Mouse (Mus musculus) neural tube, embryonic 10.5 days (tissue): ENCODE data around the gene Mrln.
"Not testable (repeated sequence)": the region's sequence is repeated elsewhere in the genome, so short reads cannot be mapped to it uniquely, and the experiment has no call there.

Source experiments
- DNase-seq: peaks from one replicate; pipeline ENCODE4 v3.0.0-alpha.2; 2017; ENCODE audit warnings: low spot score; ENCODE audit errors: extremely low spot score

Mrln gene

DNA sequence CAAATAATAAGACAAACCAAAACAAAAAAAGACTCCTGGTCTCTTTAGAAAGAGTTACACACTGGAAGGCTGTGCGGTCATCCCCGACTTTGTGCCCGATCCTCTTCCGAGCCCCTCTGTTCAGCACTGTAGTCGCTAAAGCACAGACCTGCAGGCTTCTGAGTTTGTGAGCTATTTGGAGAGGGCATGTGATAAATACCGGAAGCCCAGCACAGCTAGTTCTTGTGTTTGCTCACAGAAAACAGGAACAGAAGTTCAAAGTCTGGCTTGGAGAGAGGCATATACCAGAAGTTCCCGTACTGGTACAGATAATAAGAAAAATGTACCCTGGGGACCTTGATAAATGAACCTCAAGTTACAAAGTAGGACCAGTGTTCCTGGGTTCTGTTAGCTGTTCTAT, 9.2 kb upstream of the Mrln start:
- no peak for DNase-seq

DNA sequence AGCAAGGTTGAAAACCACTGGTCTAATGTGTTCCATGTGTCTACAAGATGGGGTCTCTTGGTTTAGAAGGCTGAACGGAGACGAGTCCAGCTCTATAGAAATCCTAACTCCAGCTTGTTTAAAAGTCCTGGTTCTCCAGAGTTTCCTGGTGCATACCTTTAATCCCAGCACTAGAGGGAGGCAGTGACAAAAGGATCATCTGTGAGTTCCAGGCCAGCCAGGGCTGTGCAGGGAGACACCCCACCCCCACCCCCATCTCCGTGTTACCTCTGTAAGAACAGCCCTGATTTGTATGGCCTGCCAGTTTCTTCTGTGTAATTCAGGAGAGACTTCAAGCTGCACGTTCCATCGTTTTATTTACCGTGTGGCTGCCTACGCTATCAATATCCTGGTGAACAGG, 8.7 kb upstream of the Mrln start:
- peak; percentile 27 for DNase-seq

DNA sequence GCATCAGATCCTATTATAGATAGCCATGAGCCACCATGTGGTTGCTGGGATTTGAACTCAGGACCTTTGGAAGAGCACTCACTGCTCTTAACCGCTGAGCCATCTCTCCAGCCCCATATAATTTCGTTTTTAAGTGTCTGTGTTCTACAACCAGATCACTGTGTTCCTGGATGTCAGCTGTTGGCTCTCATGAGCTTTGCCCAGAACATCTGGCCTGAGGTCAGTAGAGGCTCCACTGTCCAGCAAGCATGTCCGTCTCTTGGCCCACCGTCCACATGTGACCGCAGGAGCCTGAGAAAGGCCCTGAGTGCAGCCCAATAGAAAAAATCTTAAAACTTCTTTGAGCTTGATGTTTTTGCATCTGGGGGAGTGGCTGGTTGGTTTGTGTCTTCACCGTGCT, 7.8 kb upstream of the Mrln start:
- no peak for DNase-seq

DNA sequence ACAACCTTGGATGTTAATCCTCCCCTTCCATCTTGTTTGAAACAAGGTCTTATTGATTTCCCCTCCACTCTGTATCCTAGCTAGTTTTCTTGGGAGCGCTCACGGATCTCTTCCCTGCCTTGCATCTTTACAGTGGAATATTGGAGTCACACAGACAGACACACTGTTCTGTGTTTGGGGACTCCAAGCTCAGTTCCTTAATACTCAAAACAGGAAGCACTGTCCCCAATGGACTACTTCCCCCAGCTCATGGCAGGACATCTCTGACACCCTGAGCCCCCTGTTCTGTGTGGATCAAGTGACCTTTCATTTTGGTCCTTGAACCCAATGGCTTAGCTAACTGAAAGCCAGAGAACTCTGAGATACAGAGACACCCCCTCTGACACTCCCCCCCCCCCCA, 6.9 kb upstream of the Mrln start:
- DNase-seq, result no peak

DNA sequence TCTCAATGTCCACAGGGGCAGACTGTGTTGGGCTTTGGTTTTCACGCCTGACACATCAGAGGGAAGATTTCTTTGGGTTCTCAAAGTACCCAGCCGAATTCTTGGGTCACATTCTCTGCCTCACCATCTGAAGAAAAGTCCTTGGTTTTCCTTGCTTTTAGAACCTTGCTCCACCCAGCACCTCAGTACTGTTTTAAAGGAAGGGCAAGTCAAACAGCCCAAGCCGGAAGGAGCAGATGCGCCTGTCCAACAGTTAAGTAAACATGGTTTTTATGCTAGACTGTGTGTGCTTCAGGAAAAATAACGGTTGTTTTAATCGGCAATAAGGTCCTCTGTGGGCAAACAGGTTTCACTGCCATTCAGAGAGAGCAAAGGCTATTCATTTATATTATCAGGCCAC, 6.5 kb upstream of the Mrln start:
- no peak for DNase-seq

DNA sequence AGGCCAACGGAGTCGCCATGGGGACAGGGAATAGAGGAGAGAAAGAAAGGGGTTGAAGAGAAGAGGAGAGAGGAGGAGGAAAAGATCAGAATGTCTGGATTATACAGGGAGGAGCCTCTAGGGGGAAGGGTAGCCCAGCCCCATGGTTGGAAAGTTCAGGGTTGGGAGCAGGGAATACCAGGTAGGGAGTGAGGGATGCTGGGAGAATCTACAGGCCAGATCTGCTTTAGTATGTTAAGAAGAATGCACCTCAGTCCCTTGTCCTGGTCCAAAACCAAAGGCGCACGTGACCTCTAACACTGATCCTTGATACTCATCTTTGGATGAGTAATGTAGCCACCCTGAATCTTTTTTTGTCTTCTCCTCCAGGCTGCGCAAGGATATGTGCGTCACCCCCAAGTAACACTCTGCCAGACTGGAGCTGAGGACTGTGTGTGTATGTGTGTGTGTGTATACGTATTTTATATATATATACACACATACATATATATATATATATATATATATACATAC, 5.5 kb upstream of the Mrln start:
- no peak for DNase-seq

DNA sequence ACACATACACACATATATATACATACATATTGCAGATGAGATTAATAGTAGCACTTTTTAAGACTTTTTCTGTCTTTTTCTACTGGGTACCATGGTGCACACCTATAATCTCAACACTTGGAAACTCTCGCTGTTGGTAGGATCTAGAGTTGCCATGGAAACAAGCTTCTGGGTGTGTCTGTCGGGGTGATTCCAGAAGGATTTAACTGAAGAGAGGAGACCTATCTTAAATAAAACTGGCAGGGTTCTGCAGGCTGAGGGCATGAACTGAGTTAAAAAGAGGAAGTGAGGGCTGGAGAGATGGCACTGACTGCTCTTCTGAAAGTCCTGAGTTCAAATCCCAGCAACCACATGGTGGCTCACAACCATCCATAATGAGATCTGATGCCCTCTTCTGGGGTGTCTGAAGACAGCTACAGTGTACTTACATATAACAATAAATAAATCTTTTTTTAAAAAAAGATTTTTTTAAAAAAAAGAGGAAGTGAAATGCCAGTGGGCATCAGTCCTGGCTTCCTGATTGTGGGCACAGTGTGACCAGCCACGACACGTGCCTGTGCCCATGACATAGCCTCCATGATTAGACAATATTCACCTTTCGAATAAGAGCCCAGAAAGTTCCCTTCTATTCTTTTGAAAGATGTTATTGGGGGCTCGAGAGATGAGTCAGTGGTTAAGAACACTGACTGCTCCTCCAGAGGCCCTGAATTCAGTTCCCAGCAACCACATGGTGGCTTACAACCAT, 4.8 kb upstream of the Mrln start:
- no peak for DNase-seq

DNA sequence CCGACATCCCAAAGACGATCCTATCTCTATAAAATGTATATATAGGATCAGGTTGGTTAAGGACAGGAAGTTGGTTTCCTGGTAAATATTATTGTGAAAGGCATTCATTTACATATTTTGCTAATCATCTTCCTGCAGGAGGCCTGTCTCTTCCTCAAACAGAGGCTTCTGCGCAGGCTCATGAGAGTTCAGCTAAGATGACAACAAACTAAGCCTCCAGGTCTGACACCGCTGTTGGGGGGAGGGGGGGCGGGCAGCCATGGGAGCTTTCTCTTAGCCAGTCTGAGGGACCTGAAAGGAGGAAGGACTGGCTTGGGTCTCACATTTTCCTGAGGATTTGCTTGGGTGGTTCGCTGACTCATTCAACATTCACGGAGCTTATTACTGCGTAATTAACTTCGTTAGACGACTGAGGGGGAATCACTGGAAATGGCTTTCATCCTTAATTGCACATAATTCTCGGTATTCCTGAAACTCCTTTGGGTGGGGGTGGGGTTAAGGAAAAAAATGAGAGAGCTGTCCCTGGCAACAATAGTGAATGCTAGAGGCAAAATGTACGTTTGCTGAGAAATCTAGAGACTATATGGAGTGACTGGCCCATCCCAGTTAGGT, 3.5 kb upstream of the Mrln start:
- DNase-seq, result no peak

DNA sequence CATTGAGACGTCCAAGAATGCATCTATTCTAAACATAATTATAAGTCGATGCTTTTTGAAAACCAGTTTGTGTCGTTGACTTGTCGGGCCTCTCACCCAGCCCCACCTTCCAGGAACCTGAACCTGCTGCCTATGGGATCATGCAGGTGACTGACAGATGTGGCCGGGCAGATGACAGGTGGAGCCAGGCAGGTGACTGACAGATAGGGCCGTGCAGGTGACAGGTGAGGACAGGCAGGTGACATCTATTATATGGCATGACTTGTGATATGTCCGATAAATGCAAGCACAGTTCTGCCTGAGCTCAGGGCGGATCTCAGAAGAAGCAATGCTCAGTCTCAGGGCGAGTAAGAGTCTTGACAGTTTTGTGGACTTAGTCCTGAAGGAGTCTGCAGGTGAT, 6.8 kb downstream of the Mrln start:
- no peak for DNase-seq

DNA sequence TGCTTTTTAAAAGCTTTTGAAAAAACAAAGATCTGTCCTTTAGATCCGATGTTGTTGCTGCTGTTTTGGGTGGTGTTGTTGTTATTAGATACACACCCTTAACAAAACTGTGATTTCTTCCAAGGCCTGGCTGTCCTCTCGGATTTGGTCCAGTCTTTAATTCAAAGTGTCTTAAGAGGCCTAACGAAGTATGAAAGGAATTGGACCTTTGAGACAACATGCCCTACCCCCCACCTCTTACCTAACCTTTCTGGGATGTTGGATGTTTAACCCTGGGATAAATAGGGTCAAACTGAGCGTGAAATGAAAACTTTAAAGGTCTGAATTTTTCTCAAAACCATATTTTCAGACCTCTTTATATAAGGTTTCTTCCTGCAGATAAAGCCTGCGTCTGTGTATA, 16.5 kb downstream of the Mrln start:
- no peak for DNase-seq

DNA sequence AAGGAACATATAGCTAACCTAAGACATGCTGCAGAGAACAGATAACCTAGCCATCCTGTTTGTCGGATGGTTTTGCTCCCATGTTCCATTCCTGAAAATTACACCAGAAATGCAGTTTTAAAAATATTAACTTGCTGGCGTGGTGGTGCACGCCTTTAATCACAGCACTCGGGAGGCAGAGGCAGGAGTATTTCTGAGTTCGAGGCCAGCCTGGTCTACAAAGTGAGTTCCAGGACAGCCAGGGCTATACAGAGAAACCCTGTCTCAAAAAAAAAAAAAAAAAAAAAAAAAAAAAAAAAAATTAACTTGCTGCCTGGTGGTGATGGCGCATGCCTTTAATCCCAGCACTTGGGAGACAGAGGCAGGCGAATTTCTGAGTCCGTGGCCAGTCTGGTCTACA, 17.8 kb downstream of the Mrln start:
- not testable (repeated sequence) for DNase-seq

DNA sequence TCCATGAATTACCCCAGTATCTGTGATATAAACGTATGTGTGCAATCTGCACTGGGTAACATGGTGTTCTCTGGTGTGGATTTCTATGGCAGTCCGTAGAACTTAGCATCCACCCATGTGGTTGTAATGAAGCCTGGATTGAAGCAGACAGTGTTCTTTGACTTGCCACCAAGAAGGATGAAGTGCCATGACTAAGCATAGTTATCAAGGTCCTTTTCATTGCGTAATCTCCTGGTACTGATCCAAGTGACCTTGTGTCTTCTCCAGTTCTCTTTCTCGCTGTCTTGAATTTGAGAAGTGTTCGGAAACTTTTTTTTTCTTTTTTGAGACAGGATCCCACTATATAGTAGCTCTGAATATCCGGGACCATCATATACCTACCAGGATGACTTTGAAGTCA, 20.1 kb downstream of the Mrln start:
- no peak for DNase-seq

DNA sequence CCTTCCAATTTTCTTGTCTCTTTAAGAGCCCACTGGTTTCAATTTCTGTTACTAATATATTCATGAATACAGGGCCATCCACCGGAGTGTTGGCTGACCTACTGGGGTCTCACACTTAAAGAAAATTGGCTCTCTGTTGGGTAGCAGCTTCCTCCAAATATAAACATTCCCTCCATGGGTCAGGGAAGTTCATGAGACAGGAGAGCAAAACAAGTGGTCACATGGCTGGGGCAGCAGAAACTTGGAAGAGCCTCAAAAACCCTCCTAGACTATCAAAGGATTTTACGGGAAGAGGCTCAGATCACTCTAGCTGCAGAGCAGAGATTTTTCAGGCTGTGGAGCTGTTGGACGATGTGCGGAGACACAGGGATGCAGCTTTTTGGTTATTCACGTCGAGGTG, 21.3 kb downstream of the Mrln start:
- no peak for DNase-seq

DNA sequence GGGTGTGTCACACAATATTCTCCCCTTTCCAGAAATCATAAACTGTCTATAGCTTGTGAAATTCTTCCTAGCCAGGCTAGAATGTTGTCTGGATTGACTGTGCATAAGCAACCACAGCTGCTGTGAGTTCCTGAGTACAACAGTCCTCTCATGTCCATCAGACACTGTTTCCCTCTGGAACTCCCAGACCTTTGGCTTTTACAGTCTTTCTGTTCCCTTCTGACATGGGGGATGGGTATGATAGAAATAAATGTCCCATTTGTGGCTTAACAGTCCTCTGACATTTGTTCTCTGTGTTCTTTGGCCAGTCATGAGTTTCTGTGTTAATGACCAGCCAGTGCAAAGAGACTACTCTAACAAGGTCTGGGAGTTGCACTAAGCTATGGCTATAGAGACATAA, 22.1 kb downstream of the Mrln start:
- no peak for DNase-seq

DNA sequence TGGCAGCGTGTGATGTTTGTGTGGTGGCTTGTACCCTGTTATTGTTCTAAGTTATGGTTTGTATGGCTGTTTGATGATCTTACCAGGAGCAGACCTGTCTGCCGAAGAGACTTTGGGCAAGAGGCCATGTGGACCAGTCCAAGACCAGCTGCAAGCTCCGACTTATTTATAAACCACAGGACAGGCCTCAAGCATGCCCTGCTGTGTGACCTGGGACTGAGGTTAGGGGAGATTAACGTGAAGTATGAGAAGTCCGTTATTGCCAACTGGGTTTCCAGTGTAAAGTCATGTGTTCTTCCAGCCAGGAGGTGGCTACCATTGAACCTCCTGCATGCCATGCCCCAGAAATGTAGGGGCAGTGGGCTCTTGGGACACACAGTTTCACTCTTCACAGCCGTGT, 25.9 kb downstream of the Mrln start:
- DNase-seq, result no peak

DNA sequence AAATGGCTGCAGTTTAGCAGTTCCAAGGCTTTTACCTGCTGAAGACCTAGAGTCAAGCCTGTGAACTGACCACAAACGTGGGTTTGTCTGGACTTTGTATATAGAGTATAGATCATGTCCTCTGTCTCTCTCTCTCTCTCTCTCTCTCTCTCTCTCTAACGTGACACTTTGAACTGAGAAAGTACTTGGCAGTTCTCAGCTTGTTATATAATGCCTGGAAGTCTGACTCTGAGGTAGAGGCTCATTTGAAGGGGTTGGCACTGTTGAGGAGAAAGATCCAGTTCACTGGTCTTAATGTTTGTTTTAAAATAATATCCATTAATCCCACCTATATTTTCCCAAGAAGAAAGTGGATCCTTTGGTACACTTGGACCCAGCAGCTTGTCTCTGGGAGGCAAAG, 33.5 kb downstream of the Mrln start:
- no peak for DNase-seq

DNA sequence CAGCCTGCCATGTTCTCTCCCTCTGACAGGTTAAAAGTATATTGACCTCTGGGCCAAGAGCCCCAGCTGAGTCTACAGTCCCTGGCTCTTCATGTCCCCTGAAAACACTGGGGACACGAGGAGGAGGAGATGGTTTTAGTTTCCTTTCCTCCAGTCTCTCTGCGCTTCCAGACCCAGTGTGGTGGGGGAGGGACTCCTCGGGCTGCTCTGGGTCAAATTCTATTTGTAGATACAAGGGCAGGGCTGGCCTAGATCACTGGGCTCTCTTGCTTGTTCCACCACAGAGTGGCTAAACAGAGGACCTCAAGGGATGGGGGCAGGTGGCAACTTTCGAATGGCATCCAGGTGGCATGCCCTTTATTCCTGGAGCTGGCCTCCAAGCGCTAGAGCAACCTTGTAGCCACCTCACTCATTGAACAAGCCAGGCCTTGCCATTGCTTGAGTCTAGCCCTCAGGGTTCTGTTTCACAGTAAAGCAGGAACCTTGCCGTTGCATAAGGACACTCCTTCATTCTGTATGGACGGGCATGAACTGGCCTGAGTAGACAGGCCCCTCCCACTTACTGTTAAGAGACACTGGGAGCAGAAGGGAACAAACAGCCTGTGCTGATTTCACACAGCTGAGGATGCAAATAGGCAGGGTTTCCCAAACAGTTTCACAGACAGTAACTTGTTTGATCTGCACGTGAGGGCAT, 38.4 kb downstream of the Mrln start:
- no peak for DNase-seq

DNA sequence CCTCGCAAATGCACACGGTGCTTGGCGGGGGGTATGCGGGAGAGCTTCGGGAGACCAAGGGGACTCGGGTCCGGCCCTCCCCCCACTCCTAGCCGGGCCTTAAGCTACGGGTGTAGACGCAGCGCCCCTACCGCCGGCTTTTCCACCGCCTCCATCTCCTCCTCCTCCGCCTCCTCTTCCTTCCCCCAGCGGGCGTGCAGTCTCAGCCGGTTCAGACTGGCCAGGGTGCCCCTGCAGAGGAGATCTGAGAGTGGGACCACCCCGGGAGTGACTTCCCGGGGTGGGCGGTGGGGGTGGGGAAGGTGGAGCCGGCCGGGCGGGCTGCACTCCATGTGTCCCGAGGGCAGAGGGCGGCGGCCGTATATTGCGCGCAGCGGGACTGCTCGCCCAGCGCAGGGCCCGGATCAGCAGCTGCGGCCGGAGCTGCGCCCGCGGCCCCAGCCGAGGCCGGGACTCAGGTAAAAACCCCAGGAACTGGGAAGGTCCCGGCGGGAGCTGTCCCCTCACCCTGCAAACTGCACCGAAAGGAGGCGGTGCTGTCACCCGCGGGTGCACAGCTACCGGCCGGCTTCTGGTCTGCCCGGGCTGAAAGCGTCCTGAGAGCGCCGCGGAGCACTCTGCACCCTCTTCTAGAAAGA, 40.6 kb downstream of the Mrln start, which contains the start of gene Slc16a9:
TSS of gene Slc16a9 (plus strand) at position 180 of the 638 bp plus-strand sequence.
- peak; percentile 81 for DNase-seq

DNA sequence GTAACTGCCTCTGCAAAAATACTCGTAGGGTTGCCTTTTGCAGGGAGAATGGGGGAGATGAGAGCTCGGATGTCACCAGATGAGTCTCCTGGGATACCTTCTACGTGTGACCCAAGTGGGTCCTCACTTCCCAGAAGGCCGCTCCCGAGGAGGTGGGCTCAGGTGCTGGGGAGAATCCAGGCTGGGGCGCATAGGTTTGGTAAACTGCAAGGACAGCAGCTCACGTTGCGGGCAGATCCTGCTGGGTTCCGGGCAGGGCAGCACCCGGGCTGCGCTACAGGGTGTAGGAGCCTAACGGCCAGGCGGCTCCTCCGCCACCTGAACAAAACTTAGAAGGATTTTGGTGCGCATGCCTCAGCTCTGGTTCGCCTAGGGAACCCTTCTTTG, 41.1 kb downstream of the Mrln start:
- DNase-seq, result no peak

DNA sequence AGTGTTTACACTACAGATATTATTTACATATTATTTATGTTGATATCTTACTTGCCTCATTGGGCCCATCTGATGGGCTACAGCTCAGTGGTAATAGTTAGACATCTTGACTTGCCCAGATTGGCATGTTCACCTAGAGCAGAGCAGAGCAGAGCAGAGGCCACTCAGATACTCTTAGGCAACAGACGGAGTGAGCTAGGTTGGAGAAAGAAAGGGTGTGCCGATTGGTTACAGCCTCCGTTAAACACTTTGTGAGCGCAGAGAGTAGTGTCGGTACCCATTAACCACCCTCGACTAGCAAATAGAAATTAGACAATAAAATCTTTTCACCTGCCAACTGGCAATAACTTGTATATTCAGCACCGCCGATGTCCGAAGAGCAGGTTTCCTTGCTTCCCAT, 41.6 kb downstream of the Mrln start:
- DNase-seq, result peak; percentile 27

DNA sequence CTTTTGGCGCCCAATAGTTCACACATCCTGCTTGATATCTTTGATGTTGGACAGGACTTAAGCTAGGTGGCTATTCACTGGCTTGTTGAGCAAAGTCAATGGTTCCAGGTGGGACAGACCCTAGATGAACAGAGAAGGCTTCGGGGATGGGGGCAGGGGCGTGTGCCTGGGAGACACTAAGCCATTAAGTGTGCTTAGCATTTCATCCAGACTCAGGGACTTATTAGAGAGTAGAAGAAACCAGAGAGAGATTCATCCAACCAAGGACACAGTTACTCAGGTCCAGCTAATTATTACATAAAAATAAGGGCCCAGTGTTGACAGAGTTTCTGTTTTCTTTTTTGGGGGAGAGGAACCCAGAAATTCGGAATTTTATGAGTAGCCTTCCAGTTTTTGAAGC, 45.9 kb downstream of the Mrln start:
- DNase-seq, result no peak

DNA sequence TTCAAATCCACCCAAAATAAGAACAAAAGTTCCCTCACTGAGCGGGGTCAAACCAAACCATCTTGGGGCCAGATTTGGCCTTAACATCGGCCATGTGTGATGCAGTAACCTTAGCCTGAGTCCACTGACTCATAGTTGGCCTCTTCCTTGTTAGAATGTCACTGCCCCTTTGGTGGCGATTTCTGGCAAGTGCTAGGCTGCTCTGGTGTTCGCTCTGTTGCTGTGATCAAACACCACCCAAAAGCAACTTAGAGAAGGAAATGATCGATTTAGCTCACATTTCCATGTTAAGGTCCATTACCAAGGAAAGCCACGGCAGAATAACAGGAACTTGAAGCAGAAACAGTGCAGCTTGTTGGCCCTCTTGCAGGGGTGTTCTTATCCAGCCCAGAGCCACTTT, 46.3 kb downstream of the Mrln start:
- no peak for DNase-seq
